Mouse (Mus musculus): Measurements from ENCODE around the gene Raver2. TPM values are rescaled to one million over a fixed set of nuclear protein-coding genes. Genes with fewer than 3 reads are reported as not detected.
A peak's percentile ranks its signal among the peaks of the same experiment; 100 is the strongest.
"Not testable (repeated sequence)": the region's sequence is repeated elsewhere in the genome, so short reads cannot be mapped to it uniquely, and the experiment has no call there.

Raver2 gene
- polyA plus RNA-seq, 1 experiment from 2014 or later: 9.1 TPM

DNA sequence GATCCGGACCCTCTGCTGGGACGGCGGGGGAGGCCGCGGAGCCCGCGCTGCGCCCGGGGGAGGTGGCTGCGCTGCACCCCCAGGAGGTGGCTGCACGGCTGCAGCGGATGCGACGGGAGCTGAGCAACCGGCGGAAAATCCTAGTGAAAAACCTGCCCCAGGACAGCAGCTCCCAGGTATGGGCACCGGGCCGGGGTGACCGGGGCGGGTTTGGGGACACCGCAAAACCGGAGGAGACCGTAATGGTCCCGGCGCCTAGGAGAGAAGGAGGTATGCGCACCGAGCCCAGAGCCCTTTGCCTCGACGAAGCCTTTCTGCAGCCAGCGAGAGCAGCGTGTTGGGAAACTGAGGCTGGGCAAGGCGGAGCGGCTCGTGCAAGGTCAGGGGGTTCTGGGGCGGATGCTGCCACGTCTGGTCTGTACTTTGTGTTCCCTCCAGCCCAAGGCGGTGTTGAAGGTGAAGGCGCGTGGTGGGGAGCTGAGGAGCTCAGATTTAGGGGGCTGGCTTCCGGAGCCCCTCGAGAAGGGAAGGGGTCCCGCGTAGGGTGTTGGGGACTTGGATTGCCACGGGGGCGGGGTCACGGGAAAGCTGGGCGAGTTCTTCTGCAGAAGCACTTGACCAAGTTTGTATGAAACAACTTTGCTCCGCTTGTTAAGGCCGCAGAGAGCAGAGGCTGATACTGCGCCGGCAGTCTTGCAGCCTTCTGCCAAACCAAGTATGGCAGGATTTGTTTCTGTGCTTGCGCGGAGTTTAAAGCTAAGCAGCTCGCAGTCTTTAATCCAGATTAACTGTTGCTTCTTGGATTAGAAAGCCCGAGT lies 580 bp downstream of the Raver2 start:
- H3K9me3 ChIP-seq: no peaks in the 10 kb centered on the region
- H3K4me1 ChIP-seq (replicated peaks): peaks cover 22% of the 10 kb centered on the region; the same call in 1 of the 2 replicates
- H3K27me3 ChIP-seq (ENCODE audit: insufficient read depth, poor library complexity, severe bottlenecking): peaks cover 9% of the 10 kb centered on the region; the same call in 1 of the 2 replicates
- H3K27ac ChIP-seq: peak overlapping the region; percentile 92
- H3K36me3 ChIP-seq: no peaks in the 10 kb centered on the region
- WGBS: 1% methylated on average over 55 of the region's 55 CpGs
- peak overlapping the region; percentile 84 for H3K4me3 ChIP-seq
- peak; percentile 58 for DNase-seq (ENCODE audit: low spot score)

DNA sequence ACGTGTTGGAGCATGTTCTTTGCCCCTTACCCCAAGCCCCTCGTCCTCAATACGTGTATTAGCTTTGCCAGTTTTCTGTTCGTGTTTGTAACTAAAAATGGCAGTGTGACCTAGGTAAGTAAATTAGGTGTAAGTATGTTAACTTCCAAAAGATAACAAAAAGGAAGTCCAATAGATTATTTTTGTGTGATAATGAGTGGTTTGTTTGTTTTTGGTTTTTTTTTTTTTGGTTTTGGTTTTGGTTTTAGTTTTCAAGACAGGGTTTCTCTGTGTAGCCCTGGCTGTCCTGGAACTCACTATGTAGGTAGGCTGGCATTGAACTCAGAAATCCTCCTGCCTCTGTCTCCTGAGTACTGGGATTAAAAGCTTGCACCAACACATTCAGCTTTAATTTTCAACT lies 2.8 kb downstream of the Raver2 start:
- peaks cover 9% of the 10 kb centered on the region; the same call in 1 of the 2 replicates for H3K27me3 ChIP-seq (ENCODE audit: insufficient read depth, poor library complexity, severe bottlenecking)
- WGBS: 87% methylated on average over 4 of the region's 4 CpGs
- no peak overlapping the region for H3K4me3 ChIP-seq
- no peaks in the 10 kb centered on the region for H3K9me3 ChIP-seq
- H3K27ac ChIP-seq: no peak overlapping the region
- DNase-seq (ENCODE audit: low spot score): no peak
- H3K36me3 ChIP-seq: no peaks in the 10 kb centered on the region
- peaks cover 26% of the 10 kb centered on the region; the same call in 1 of the 2 replicates for H3K4me1 ChIP-seq (replicated peaks)

DNA sequence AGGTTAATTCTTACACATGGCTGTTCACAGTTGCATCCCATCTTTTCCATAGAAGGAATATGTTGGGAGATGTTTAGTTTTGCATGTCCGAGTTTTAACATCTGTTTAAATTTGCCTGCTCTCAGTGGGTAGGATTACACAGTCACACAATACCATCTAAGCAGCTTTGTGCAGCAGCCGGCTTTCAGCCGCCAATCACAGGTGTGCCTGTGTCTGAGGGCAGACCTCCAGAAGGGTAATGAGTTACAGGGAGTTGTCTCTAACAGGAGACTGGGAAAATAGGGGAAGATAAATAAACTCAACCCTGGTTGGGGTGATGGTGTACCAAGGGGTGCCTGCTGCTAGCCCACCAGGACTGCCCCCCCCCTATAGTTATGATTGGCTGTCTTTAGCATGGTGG lies 7.6 kb downstream of the Raver2 start:
- Histone ChIP-seq H3K36me3 (no peaks in the 10 kb centered on the region), H3K4me3 (no peak overlapping the region), H3K4me1 (replicated peaks) (peaks cover 29% of the 10 kb centered on the region), H3K27ac (no peak overlapping the region), H3K27me3 (ENCODE audit: insufficient read depth, poor library complexity, severe bottlenecking) (no peaks in the 10 kb centered on the region), H3K9me3 (no peaks in the 10 kb centered on the region)
- 57% methylated on average over 3 of the region's 3 CpGs for WGBS
- DNase-seq (ENCODE audit: low spot score): no peak

DNA sequence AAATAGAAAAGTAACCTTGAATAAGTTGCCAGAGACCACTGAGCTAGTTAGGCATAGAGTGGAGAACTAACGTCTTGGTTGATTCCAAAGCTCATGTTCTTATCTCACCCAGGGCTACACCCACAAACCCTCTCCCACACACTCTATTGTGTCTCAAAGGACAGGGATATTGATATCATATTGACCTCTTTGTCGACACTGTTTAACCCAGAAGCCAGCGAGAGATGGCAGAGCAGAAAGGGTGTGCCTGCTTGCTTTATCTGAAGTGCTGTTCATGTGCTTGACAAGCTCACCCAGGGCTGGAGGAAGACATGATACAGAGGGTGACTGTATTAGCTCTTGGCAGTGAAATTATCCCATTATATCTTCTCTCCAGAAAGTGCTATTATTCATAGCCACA lies 11.2 kb downstream of the Raver2 start:
- 78% methylated on average over 3 of the region's 3 CpGs for WGBS
- no peaks in the 10 kb centered on the region for H3K36me3 ChIP-seq
- no peak overlapping the region for H3K27ac ChIP-seq
- peaks cover 48% of the 10 kb centered on the region for H3K4me1 ChIP-seq (replicated peaks)
- no peaks in the 10 kb centered on the region for H3K27me3 ChIP-seq (ENCODE audit: insufficient read depth, poor library complexity, severe bottlenecking)
- H3K9me3 ChIP-seq: no peaks in the 10 kb centered on the region
- no peak overlapping the region for H3K4me3 ChIP-seq
- DNase-seq (ENCODE audit: low spot score): no peak

DNA sequence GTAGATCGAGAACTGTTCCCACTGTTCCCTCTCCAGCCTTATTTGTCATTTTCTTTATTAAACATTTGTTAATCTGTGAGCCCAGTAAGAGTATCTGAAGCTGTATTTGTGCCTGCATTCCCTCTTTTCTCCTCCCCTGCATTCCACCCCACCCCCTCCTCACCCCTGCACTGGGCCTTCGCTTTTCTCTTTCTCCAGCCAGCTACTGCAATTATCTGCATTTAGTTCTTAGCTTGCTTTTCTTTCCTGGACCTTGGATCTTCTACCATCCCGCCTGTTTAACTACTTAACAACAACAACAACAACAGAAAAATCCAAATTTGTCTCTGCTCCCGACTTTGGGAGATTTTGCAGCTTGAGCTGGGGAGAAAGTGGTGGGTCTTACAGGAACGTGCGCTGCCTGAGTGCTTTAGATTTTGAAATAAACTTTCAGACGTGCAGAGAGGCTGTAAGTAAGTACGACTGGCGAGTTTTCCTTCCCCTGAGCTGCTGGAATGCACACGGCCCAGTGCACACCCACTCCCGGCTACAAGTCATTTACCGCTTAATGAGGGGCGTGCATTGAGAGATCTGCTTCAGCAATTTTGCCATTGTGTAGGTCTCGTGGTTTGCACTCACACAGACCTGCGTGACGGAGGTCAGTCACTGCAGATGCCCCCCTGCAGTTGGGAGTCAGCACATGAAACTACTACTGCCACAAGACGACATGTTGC lies 13.5 kb downstream of the Raver2 start:
- DNase-seq (ENCODE audit: low spot score): peak; percentile 27
- peak overlapping the region; percentile 12 for H3K4me3 ChIP-seq

DNA sequence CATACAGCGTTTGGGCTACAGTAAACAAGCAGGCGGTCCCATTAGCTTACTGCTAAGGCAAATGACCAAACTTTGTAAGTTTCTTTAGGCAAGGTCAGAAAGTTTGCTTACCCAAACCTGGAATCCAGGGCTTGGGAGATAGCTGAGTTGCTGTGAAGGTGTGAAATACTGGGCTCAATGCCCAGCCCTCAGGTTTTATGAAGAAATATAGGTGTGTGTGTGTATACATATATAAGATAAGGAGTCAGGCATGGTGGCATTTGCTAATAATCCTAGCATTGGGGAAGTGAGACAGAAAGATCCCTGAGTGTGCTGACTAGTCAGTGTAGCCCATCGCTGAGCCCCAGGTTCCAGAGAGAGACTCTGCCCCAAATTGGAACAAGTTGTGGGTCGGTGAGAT lies 16.1 kb downstream of the Raver2 start:
- Histone ChIP-seq H3K4me1 (replicated peaks) (peaks cover 45% of the 10 kb centered on the region), H3K9me3 (no peaks in the 10 kb centered on the region), H3K4me3 (no peak overlapping the region), H3K27me3 (ENCODE audit: insufficient read depth, poor library complexity, severe bottlenecking) (no peaks in the 10 kb centered on the region), H3K36me3 (peaks cover 10% of the 10 kb centered on the region; the same call in 1 of the 2 replicates), H3K27ac (no peak overlapping the region)
- WGBS: 93% methylated on average over 4 of the region's 4 CpGs
- DNase-seq (ENCODE audit: low spot score): no peak

More for the DNA sequence above, 13.5 kb downstream of the Raver2 start:
- H3K4me1 ChIP-seq (replicated peaks): peaks cover 44% of the 10 kb centered on the region
- peaks cover 10% of the 10 kb centered on the region; the same call in 1 of the 2 replicates for H3K36me3 ChIP-seq
- no peaks in the 10 kb centered on the region for H3K27me3 ChIP-seq (ENCODE audit: insufficient read depth, poor library complexity, severe bottlenecking)
- H3K9me3 ChIP-seq: no peaks in the 10 kb centered on the region
- peak overlapping the region; percentile 81 for H3K27ac ChIP-seq
- 22% methylated on average over 17 of the region's 17 CpGs for WGBS

DNA sequence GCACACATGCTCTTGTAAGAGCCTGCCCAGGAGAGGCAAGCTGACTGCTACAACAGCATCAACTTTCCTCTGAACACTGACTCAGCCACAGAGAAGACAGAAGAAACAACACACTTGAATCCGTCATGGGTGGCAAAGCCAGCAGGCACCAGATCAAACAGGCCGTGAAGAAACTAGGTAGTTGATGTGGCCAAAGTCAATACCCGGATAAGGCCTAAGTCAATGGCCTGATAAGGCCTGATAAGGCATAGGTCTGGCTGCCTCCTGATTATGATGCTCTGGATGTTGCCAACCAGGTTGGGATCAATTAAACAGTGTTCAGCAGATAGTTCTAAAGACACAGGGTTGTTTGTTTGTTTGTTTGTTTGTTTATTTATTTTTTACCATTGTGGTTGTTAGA lies 17.3 kb downstream of the Raver2 start:
- no peak for DNase-seq (ENCODE audit: low spot score)
- H3K27me3 ChIP-seq (ENCODE audit: insufficient read depth, poor library complexity, severe bottlenecking): no peaks in the 10 kb centered on the region
- H3K9me3 ChIP-seq: no peaks in the 10 kb centered on the region
- WGBS: 93% methylated on average over 3 of the region's 3 CpGs
- no peak overlapping the region for H3K27ac ChIP-seq
- H3K4me3 ChIP-seq: no peak overlapping the region
- H3K36me3 ChIP-seq: peaks cover 10% of the 10 kb centered on the region; the same call in 1 of the 2 replicates
- peaks cover 34% of the 10 kb centered on the region for H3K4me1 ChIP-seq (replicated peaks)

DNA sequence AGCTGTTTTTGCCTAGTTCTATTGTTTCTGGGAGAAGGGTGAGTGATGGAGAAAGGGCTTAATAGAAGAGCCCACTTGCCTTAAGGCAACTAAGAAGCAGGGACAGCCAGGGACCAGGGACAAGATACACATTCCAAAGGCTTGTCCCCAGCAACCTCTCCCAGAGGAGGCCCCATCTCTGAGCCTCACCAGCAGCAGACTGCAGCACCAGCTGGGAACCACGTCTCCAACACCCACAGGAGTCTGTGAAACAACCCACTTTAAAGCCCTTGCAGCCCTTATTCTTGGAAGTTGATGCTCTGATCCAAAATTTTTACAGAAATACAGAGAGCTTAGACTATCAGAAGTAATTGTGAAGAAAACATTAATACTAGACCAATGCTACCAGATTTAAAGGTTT lies 18.9 kb downstream of the Raver2 start:
- Histone ChIP-seq H3K9me3 (no peaks in the 10 kb centered on the region), H3K27me3 (ENCODE audit: insufficient read depth, poor library complexity, severe bottlenecking) (no peaks in the 10 kb centered on the region), H3K4me3 (no peak overlapping the region), H3K4me1 (replicated peaks) (peaks cover 17% of the 10 kb centered on the region), H3K27ac (no peak overlapping the region), H3K36me3 (peaks cover 10% of the 10 kb centered on the region; the same call in 1 of the 2 replicates)
- 14% methylated on average over 1 of the region's 1 CpGs for WGBS
- no peak for DNase-seq (ENCODE audit: low spot score)

DNA sequence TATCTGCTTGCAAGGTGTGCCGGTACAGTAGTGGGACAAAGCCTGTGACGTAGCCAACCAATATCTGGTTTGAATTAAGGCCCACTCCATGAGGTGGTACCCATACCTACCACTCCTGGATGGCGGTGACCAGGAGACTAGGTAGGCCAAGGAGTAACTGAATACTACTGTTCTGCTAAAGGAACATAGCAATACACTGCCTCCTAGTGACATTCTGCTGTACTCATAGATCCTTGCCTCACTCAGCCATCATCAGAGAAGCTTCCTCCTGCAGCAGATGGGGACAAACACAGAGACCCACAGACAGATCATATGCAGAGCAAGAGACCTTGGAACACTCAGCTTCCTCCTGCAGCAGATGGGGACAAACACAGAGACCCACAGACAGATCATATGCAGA lies 21.8 kb downstream of the Raver2 start:
- H3K27ac ChIP-seq; H3K27me3 ChIP-seq (ENCODE audit: insufficient read depth, poor library complexity, severe bottlenecking); DNase-seq (ENCODE audit: low spot score); H3K9me3 ChIP-seq; H3K4me3 ChIP-seq: not testable (repeated sequence)
- H3K4me1 ChIP-seq (replicated peaks): peaks cover 17% of the 10 kb centered on the region
- WGBS: 92% methylated on average over 3 of the region's 3 CpGs
- H3K36me3 ChIP-seq: peaks cover 10% of the 10 kb centered on the region; the same call in 1 of the 2 replicates

DNA sequence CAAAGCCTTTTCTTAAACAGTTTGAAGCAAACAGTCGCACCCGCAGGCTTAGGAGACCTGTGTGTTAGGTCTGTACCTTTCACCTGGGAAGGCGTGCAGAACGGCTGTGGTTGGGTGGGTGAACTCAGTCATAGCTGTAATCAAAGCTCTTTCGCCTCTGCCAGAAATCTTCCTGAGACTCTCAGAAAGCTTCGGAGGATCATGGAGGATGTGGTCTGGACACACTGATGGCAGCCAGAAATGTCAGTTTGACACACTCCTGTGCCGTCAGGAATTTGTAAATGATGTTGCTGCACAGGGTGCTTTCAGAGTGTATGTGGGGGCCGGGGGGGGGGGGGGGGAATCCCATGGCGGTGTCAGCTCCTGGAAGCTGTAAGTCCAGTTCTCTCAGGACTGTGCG lies 24.5 kb downstream of the Raver2 start:
- Histone ChIP-seq H3K36me3 (peaks cover 10% of the 10 kb centered on the region; the same call in 1 of the 2 replicates), H3K27ac (no peak overlapping the region), H3K9me3 (no peaks in the 10 kb centered on the region), H3K27me3 (ENCODE audit: insufficient read depth, poor library complexity, severe bottlenecking) (no peaks in the 10 kb centered on the region), H3K4me3 (no peak overlapping the region), H3K4me1 (replicated peaks) (peaks cover 8% of the 10 kb centered on the region)
- WGBS: 82% methylated on average over 10 of the region's 10 CpGs
- DNase-seq (ENCODE audit: low spot score): no peak

DNA sequence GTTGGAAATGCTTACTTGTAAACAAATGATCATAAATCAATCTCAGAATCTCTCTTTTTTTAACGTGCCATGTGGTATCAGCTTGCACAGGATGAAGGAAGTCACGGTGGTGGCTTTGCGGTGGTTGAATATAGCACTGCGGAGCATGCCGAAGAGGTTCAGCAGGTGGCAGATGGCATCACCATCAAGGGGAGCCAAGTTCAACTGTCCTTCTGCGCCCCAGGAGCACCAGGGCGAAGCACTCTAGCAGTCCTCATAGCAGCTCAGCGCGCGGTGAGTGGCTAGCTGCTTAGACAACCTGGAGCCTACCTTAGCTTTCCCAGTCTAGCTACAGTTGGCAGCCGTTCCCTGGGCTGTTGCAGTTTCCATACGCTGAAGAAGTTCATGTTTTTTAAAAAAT lies 38.3 kb downstream of the Raver2 start:
- no peaks in the 10 kb centered on the region for H3K27me3 ChIP-seq (ENCODE audit: insufficient read depth, poor library complexity, severe bottlenecking)
- peaks cover 14% of the 10 kb centered on the region for H3K9me3 ChIP-seq
- 92% methylated on average over 12 of the region's 12 CpGs for WGBS
- peaks cover 9% of the 10 kb centered on the region; the same call in 1 of the 2 replicates for H3K4me1 ChIP-seq (replicated peaks)
- H3K4me3 ChIP-seq: no peak overlapping the region
- no peak for DNase-seq (ENCODE audit: low spot score)
- H3K36me3 ChIP-seq: peaks cover 57% of the 10 kb centered on the region
- H3K27ac ChIP-seq: no peak overlapping the region

DNA sequence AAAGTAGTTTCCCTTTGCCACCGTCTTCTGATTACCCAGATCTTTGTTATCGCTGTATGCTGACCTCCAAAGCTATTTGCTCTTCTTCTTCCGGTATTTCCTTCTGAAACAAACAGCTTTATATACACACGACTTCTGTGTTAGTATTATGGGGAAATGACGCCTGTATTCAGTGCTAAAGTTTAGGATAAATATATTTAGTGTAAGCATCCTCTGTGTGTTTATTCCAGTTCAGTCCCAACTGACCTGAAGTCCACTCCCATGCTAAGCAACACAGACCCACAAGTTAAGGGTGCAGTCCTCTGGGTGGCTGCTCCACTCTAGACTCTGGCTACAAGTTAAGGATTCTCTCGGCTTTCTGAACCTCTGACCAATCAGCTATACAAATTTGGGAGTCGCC lies 52.2 kb downstream of the Raver2 start:
- Histone ChIP-seq H3K9me3 (no peaks in the 10 kb centered on the region), H3K4me1 (replicated peaks) (0 out of 2 replicates have a peak, but pooled peaks cover 5% of the 10 kb centered on the region), H3K27ac (no peak overlapping the region), H3K36me3 (peaks cover 41% of the 10 kb centered on the region), H3K27me3 (ENCODE audit: insufficient read depth, poor library complexity, severe bottlenecking) (no peaks in the 10 kb centered on the region), H3K4me3 (no peak overlapping the region)
- DNase-seq (ENCODE audit: low spot score): no peak
- WGBS: 94% methylated on average over 7 of the region's 7 CpGs

DNA sequence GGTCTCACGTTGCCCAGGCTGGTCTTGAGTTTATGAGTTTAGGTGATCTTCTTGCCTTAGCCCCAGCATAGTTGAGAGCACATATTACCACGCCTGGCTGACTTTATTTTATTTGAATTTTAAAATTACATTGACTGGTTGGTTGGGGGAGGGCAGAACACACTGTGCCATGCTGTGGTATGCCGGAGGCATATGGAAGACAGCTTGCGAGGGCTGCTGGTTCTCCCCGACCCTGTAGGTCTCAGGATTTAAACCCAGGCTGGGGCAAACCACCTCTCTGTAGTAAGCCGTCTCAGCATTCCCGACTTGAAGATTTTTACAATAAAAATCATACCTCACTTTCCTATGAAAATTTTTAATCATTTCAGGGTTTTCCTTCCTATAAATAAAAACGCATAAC lies 66.2 kb downstream of the Raver2 start:
- Histone ChIP-seq H3K9me3 (no peaks in the 10 kb centered on the region), H3K27ac (no peak overlapping the region), H3K4me3 (no peak overlapping the region), H3K4me1 (replicated peaks) (no peaks in the 10 kb centered on the region), H3K36me3 (peaks cover 23% of the 10 kb centered on the region), H3K27me3 (ENCODE audit: insufficient read depth, poor library complexity, severe bottlenecking) (no peaks in the 10 kb centered on the region)
- no peak for DNase-seq (ENCODE audit: low spot score)
- 88% methylated on average over 8 of the region's 8 CpGs for WGBS

All from hindbrain, embryonic 10.5 days (tissue).